Mouse (Mus musculus) testis, adult 2 months (tissue): ENCODE measurements around the gene Trir. TPM values are rescaled to one million over a fixed set of nuclear protein-coding genes. Genes with fewer than 3 reads are reported as not detected.
A peak's percentile ranks its signal among the peaks of the same experiment; 100 is the strongest.

Source experiments
- H3K27ac ChIP-seq: fragments of 200-500 bp; 2 replicates; pipeline ENCODE4 v1.5.1; 2012; ENCODE audit warnings: low read depth, low read length; ENCODE audit not compliant: control insufficient read depth, insufficient read depth
- H3K27me3 ChIP-seq: fragments of 200-500 bp; 2 replicates; pipeline ENCODE4 v1.6.1; 2012; ENCODE audit warnings: mild to moderate bottlenecking, low read length, moderate library complexity; ENCODE audit not compliant: control insufficient read depth, insufficient read depth
- H3K36me3 ChIP-seq: fragments of 200-500 bp; 2 replicates; pipeline ENCODE4 v1.6.1; 2012; ENCODE audit warnings: mild to moderate bottlenecking, low read length; ENCODE audit not compliant: control insufficient read depth, insufficient read depth
- H3K4me1 ChIP-seq: fragments of 200-500 bp; 2 replicates; pipeline ENCODE4 v1.6.1; 2012; ENCODE audit warnings: low read length; ENCODE audit not compliant: control insufficient read depth, insufficient read depth
- H3K4me3 ChIP-seq: fragments of 200-500 bp; 2 replicates; pipeline ENCODE4 v1.5.1; 2012; ENCODE audit warnings: low read depth, mild to moderate bottlenecking, low read length, moderate library complexity, mixed read lengths; ENCODE audit not compliant: control insufficient read depth
- CTCF ChIP-seq: fragments of 200-500 bp; IDR thresholded peaks from 2 replicates; pipeline ENCODE4 v1.5.1; 2012; ENCODE audit warnings: low read depth, mild to moderate bottlenecking, inconsistent platforms, low read length, moderate library complexity; ENCODE audit not compliant: control insufficient read depth, insufficient read depth, insufficient replicate concordance
- POLR2A ChIP-seq: fragments of 200-500 bp; IDR thresholded peaks from 2 replicates; pipeline ENCODE4 v1.6.1; 2012; ENCODE audit warnings: low read depth, mild to moderate bottlenecking, inconsistent platforms, low read length, moderate library complexity; ENCODE audit not compliant: control insufficient read depth
- polyA plus RNA-seq: library from polyadenylated mRNA; depleted of rRNA; stranded (reverse); fragments of >200 nt; gene quantifications from 2 replicates; pipeline ENCODE4 v1.2.3, GENCODE M21; 2012; rRNA removed

Trir gene
- polyA plus RNA-seq, 1 experiment = 82.1 TPM

- H3K27me3 ChIP-seq = no peaks in the 10 kb centered on the region
- TF ChIP-seq CTCF (no peak), POLR2A (no peak)
- no peak overlapping the region for H3K27ac ChIP-seq
- H3K4me3 ChIP-seq = no peak overlapping the region
- H3K4me1 ChIP-seq = peaks cover 9% of the 10 kb centered on the region
- peaks cover 1% of the 10 kb centered on the region; the same call in 1 of the 2 replicates for H3K36me3 ChIP-seq
These were observed 46.5 kb downstream of the Trir start for GRCm38 (mm10) chr8:85073041-85073612.

- peaks cover 9% of the 10 kb centered on the region for H3K4me1 ChIP-seq
- H3K27me3 ChIP-seq = no peaks in the 10 kb centered on the region
- no peak overlapping the region for H3K27ac ChIP-seq
- H3K36me3 ChIP-seq = peaks cover 1% of the 10 kb centered on the region; the same call in 1 of the 2 replicates
- no peak overlapping the region for H3K4me3 ChIP-seq
- TF ChIP-seq CTCF (no peak), POLR2A (no peak)
These were observed 47.5 kb downstream of the Trir start for GRCm38 (mm10) chr8:85074167-85074566.

GRCm38 (mm10) chr8:85074617-85075016 is 48.0 kb downstream of the Trir start:
- Histone ChIP-seq H3K27me3 (no peaks in the 10 kb centered on the region), H3K27ac (no peak overlapping the region), H3K4me1 (peaks cover 9% of the 10 kb centered on the region), H3K4me3 (no peak overlapping the region), H3K36me3 (peaks cover 1% of the 10 kb centered on the region; the same call in 1 of the 2 replicates)
- no peak for TF ChIP-seq POLR2A
- no peak for TF ChIP-seq CTCF

- no peaks in the 10 kb centered on the region for H3K27me3 ChIP-seq
- H3K4me1 ChIP-seq = peaks cover 10% of the 10 kb centered on the region
- H3K36me3 ChIP-seq = peaks cover 1% of the 10 kb centered on the region; the same call in 1 of the 2 replicates
- no peak overlapping the region for H3K4me3 ChIP-seq
- TF ChIP-seq POLR2A (no peak), CTCF (peak; percentile 31; the same call in 1 of the 2 replicates)
- H3K27ac ChIP-seq = no peak overlapping the region
These were observed 49.4 kb downstream of the Trir start for GRCm38 (mm10) chr8:85076001-85076400.

GRCm38 (mm10) chr8:85076993-85077392 is 50.4 kb downstream of the Trir start:
- TF ChIP-seq CTCF (peak; percentile 95), POLR2A (no peak)
- no peak overlapping the region for H3K4me3 ChIP-seq
- H3K27ac ChIP-seq = no peak overlapping the region
- no peaks in the 10 kb centered on the region for H3K27me3 ChIP-seq
- peaks cover 10% of the 10 kb centered on the region for H3K4me1 ChIP-seq
- peaks cover 1% of the 10 kb centered on the region; the same call in 1 of the 2 replicates for H3K36me3 ChIP-seq

Other genes starting within 250 kb of the Trir start
- 4.3 and 5.0 TPM in 2 replicates for gene Nfix, start 226.5 kb upstream of the Trir start, polyA plus RNA-seq
- gene Dand5, start 204.0 kb upstream of the Trir start, polyA plus RNA-seq = 27.1 and 29.7 TPM in 2 replicates
- 9.4 and 12.0 TPM in 2 replicates for gene Gadd45gip1, start 195.3 kb upstream of the Trir start, polyA plus RNA-seq
- gene Rad23a, start 186.2 kb upstream of the Trir start, polyA plus RNA-seq = 106 and 110 TPM in 2 replicates
- 318 and 384 TPM in 2 replicates for gene Calr, start 179.9 kb upstream of the Trir start, polyA plus RNA-seq
- 50.4 and 55.7 TPM in 2 replicates for gene Farsa, start 169.8 kb upstream of the Trir start, polyA plus RNA-seq
- gene Syce2, start 154.7 kb upstream of the Trir start, polyA plus RNA-seq = 101 and 138 TPM in 2 replicates
- 8.1 and 10.5 TPM in 2 replicates for gene Gcdh, start 132.9 kb upstream of the Trir start, polyA plus RNA-seq
- 0.36 and 0.48 TPM in 2 replicates for gene Klf1, start 124.9 kb upstream of the Trir start, polyA plus RNA-seq
- gene Dnase2a, start 118.3 kb upstream of the Trir start, polyA plus RNA-seq = 1.6 and 2.1 TPM in 2 replicates
- 1.5 and 1.6 TPM in 2 replicates for gene Mast1, start 89.5 kb upstream of the Trir start, polyA plus RNA-seq
- 0.30 and 0.32 TPM in 2 replicates for gene Rtbdn, start 79.8 kb upstream of the Trir start, polyA plus RNA-seq
- gene Gm49661, start 57.4 kb upstream of the Trir start, polyA plus RNA-seq = 477 and 542 TPM in 2 replicates
- gene Prdx2, start 57.2 kb upstream of the Trir start, polyA plus RNA-seq = 59.6 and 68.5 TPM in 2 replicates
- gene Rnaseh2a, start 57.1 kb upstream of the Trir start, polyA plus RNA-seq = 1,424 and 1,585 TPM in 2 replicates
- 5.7 and 9.3 TPM in 2 replicates for gene Junb, start 48.1 kb upstream of the Trir start, polyA plus RNA-seq
- gene Hook2, start 36.2 kb upstream of the Trir start, polyA plus RNA-seq = 55.4 and 62.0 TPM in 2 replicates
- 0.08 TPM in 1 of 2 replicates, not detected in the other for gene Best2, start 12.3 kb upstream of the Trir start, polyA plus RNA-seq
- 203 and 208 TPM in 2 replicates for gene Asna1, start 1.5 kb upstream of the Trir start, polyA plus RNA-seq
- gene Tnpo2, start 10.1 kb downstream of the Trir start, polyA plus RNA-seq = 44.7 and 44.9 TPM in 2 replicates
- 83.8 and 91.5 TPM in 2 replicates for gene Fbxw9, start 33.2 kb downstream of the Trir start, polyA plus RNA-seq
- gene Gm5741, start 41.2 kb downstream of the Trir start, polyA plus RNA-seq = not detected in 2 replicates
- gene Dhps, start 44.9 kb downstream of the Trir start, polyA plus RNA-seq = 20.0 and 22.2 TPM in 2 replicates
- gene Wdr83os, start 53.9 kb downstream of the Trir start, polyA plus RNA-seq = 32.1 and 32.6 TPM in 2 replicates
- gene Wdr83, start 54.5 kb downstream of the Trir start, polyA plus RNA-seq = 21.1 and 21.4 TPM in 2 replicates
- 19.3 and 19.6 TPM in 2 replicates for gene Man2b1, start 56.4 kb downstream of the Trir start, polyA plus RNA-seq
- gene Zfp791, start 96.3 kb downstream of the Trir start, polyA plus RNA-seq = 0.21 and 0.24 TPM in 2 replicates
- not detected in 2 replicates for gene Cks1brt, start 125.1 kb downstream of the Trir start, polyA plus RNA-seq
- gene Olfr371, start 199.2 kb downstream of the Trir start, polyA plus RNA-seq = 0.53 and 0.61 TPM in 2 replicates